Mouse (Mus musculus): ENCODE data around the gene H2afz.

DNA sequence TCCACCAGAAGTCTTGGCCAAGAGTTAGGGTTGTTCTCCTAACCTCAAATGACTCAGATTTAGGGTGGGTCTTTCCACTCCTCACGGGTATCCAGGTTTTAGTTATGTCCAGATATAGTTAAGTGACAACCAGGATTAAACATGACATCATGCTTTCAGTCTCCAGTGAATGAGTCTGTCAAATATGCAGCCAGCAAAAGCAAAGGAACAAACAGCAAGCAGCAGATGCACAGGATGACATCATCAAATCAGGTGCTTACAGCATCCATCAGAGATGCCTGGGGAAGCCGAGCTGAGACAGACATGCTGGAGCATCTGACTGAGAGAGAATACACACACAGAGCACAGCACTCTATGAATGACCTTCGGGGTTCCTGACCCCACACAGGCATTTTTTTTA, 9.0 kb upstream of the H2afz start:
- no peak for TF ChIP-seq CTCF (conservative IDR thresholded peaks at IDR 0.05 in 1 of 2, IDR thresholded peaks at IDR 0.05 in 1 of 2; ENCODE audit: low read depth in 2 of 2, low read length in 2 of 2)
- TF ChIP-seq KAT2A (IDR thresholded peaks at IDR 0.05; ENCODE audit: insufficient replicate concordance, low read length) = no peak
